Mouse (Mus musculus): Measurements from ENCODE around the gene Samd5.

Gene Samd5

GRCm38 (mm10) chr10:9650050-9650825 lies 24.8 kb downstream of the Samd5 start:
- DNase-seq: peak; percentile 35

DNA sequence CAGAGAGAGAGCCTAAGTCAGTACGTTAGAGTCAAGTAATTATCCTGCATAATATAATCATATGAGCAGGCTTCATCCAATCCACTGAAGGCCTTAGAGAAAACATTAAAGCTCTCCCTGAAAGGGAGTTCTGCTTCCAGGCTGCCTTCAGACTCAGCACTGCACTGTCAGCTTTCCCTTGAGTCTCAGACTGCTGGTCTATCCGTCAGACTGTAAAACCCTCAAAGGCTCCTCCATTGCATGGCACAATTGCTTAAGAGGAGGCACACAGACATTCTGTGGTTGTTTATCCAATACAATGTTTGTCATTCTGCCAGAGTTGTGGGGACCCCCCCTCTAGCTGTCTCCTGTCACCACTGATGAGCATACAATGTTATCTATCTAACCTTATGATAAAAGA lies 26.5 kb downstream of the Samd5 start:
- no peak for DNase-seq

GRCm38 (mm10) chr10:9647741-9648140 lies 27.3 kb downstream of the Samd5 start:
- DNase-seq: no peak

GRCm38 (mm10) chr10:9646391-9646790 lies 28.6 kb downstream of the Samd5 start:
- no peak for DNase-seq

GRCm38 (mm10) chr10:9643531-9643930 lies 31.5 kb downstream of the Samd5 start:
- no peak for DNase-seq

DNA sequence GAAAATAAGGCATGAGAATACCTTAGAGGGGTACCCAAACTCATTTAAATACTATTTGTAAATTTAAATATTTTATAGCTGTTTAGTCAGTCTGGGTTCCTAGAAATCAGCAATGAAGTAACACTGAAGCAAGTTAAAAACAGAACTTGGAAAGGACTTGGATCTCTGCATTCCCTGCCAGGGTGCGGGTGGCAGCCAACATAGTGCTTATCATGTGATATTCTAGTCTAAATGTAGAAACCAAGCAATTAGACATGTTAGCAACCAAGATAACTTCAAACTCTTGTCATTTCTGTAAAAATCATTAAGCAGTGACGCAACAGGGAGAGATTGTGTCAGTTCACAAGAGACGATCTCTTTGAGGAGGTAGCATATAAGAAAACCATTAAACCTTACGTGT lies 32.9 kb downstream of the Samd5 start:
- peak; percentile 38 for DNase-seq

DNA sequence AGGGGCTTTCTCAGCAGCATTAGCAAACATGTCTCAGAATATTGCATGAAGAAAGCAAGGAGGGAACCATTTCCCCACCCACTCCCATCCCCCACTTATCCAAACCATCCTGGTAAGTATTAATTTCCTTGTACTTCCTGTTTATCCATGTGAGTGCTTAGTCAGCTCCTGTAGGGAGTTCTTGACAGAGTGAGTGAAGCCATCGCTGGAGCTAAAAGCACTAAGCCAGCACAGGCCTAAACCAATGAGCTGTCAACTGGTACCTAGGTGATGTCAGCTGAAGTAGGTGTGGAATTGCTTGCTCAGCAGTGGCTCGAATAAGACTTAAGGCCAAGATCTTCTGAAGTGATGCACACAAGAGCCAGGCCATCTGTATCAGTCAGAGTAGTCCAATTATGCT lies 34.3 kb downstream of the Samd5 start:
- DNase-seq: no peak

DNA sequence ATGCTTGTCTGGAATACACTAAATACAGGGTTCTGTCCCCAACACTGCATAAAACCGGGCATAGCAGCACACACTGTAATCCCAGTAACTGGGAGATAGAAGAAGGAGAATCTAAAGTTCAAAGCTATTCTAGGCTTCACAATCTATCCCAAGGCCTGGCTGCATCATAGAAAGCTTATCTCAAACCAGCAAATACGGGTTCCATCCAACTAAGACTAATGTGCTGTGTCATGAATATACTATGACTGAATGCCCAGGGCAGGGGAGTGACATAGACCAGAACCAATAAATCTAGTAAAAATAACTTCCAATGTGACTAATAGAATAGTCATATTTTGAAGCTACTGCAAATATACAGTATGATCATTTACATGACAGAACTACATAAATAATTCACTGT lies 35.0 kb downstream of the Samd5 start:
- DNase-seq: no peak

DNA sequence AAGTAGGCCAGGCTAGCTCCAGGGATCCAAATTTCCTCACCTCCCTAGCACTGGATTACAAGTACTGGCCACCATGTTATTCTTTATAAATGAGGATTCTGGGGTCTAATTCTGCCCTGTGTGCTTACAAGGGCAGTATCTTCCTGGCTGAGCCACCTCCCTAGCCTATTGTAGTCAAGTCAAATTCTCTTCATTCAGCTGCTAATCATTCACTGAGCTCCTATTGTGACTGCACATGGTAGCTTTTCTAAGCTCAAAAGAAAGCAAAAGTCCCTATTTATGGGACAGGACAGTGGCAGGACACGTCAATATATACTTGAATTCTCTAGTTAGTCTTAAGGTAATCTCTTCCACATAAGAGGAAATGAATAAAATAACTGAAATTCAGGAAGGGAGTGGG lies 49.7 kb downstream of the Samd5 start:
- DNase-seq: no peak

- DNase-seq: no peak
Observed at GRCm38 (mm10) chr10:9621926-9622688, 52.9 kb downstream of the Samd5 start.

- no peak for DNase-seq
Observed at GRCm38 (mm10) chr10:9621055-9621454, 54.0 kb downstream of the Samd5 start.

DNA sequence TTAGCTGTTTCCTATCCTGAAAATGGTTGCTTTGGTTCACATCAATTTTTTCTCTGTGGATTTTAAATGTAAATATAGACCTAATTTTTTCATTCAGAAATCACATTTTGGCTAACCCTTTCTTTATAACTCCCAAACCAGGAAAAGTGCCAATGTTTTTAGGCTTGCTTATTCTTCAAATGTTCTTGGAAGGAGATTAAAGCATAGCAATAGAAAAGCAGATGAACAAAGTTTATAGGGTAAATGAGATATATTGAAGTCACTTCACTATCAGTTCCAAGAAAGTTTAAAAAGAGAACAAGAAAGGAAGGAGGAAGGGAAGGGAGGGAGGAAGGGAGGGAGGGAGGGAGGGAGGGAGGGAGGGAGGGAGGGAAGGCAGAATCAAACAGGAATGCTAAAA lies 60.0 kb downstream of the Samd5 start:
- DNase-seq: no peak

GRCm38 (mm10) chr10:9608854-9609253 lies 66.2 kb downstream of the Samd5 start:
- DNase-seq: no peak

DNA sequence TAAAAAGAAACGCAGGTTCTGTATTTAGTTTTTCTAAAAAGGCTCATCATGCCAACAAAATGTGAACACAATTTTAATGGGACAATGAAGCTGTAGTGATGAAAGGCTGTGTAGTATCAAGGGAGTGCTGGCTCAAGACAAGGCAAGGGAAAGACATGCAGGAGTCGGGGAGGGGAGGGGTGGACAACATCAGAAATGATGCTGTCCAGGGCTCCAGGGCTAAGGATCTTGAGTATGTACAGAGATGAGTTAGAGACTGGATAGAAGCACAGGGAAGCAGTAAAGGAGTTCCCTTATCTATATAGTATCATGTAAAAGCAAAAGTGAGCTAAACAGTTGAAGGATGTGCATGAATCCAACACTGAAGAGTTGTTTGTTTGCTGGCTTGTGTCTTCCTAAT lies 67.9 kb downstream of the Samd5 start:
- DNase-seq: no peak

- no peak for DNase-seq
Observed at GRCm38 (mm10) chr10:9605635-9606034, 69.4 kb downstream of the Samd5 start.

DNA sequence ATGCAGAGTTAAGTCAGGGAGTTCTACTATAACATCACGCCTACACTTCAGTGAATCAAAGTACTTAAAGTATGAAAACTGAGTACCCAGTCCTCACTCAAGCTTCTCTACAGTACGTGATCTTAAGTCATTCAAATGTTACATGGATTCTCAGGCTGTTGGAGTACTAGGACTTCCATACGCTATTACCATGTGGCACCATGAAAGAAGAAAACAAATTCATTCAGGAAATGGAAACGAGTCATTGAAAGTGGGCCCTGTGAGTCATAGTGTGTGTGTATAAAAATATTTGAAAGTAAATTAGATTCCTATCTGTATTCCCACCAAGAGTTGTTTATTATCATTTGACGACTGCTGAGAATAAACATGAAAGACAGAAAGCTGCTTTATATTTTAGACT lies 71.7 kb downstream of the Samd5 start:
- DNase-seq: no peak

GRCm38 (mm10) chr10:9602845-9603244 lies 72.2 kb downstream of the Samd5 start:
- DNase-seq: peak; percentile 7

- DNase-seq: peak; percentile 14
Observed at GRCm38 (mm10) chr10:9602389-9602788, 72.6 kb downstream of the Samd5 start.

GRCm38 (mm10) chr10:9596228-9596627 lies 78.8 kb downstream of the Samd5 start:
- DNase-seq: no peak

- DNase-seq: no peak
Observed at GRCm38 (mm10) chr10:9594666-9595065, 80.3 kb downstream of the Samd5 start.

GRCm38 (mm10) chr10:9590606-9591005 lies 84.4 kb downstream of the Samd5 start:
- DNase-seq: peak; percentile 13

- peak; percentile 71 for DNase-seq
Observed at GRCm38 (mm10) chr10:9586328-9586727, 88.7 kb downstream of the Samd5 start.

DNA sequence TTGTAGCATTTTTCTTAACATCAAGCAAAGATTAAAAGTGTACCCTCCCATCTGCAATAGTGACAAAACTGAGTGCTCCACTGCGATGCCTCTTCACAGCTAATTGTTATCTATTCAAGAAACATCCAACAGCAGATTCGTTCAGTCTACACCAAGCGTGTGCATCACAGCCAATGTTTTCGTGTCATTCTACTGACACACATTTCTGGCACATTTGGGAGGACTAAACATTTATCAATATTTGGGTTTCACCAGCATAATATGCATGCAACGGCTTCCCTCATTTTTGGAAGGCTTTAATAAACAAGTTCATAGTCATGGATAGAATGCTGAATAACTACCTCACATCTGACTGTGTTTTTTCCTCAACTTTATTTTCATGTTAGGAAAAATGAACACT lies 95.6 kb downstream of the Samd5 start:
- no peak for DNase-seq

DNA sequence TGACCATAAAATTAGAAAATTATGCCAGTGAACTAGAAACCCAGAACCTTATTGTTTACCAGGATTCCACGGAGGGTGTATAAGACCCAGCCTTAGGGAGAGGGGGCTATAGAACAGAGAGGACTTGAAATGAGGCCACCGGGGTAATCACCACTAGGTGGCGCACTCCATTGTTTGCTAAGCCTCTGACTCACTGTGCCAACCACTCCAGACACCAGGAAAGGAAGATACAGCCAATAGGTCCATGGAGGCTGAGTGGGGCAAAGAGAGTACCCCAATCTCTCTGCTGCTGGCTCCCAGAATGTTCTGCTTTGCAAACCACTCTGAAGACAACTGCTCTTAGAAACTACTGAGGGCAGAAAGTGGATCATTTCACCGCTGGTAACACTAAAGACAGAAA lies 99.4 kb downstream of the Samd5 start:
- peak; percentile 53 for DNase-seq

Measured in right cerebral cortex, adult 18-20 months (tissue).